Mouse (Mus musculus) kidney, adult 9 months (tissue): ENCODE measurements at regions not wholly inside any gene's neighbourhood (a gene's known extent, or its start where the extent isn't known, plus 50 kb on each side); places are given as distances from the start of the nearest gene placed in this dataset.
"Not testable (repeated sequence)": the region's sequence is repeated elsewhere in the genome, so short reads cannot be mapped to it uniquely, and the experiment has no call there.

Experiments used
- DNase-seq: peaks from one replicate; pipeline ENCODE4 v3.0.0; 2022

DNA sequence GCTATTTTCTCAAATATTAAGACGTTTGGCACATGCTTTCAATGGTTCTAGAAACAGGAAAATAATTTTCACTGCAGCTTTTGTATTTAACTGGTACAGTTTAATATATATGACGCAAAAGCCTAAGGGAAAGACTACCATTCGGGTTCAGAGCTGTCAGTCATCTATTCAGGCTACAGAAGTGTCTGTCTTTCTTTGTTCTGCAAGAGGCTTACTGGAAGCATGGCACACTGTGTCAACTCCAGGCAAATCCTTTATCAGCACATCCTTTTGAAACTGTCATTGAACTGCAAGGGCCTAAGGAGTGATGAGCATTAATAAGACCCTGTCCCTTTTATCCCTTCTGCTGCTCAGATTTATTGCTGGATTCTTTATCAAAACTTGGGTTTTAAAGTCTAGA is 303.8 kb upstream of the Gm5152 start:
- DNase-seq: not testable (repeated sequence)

DNA sequence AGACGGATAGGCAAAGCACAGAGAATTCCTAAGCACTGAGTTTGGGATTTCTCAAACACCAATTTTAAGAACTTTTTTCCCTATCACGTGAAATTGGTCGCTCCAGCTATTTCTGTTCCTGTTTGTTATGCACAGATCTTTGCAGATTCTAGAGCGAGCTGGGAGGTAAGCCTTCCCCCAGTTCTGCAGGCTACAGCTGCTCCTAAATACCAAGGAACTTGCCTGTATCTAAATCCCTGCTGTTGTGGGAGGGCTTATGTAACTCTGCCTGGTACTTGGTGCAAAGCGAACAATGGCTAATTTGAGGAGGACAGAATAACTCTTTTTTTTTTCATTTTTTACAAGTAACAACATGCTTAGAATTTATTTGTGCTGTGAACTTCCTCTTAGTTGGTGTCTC is 316.0 kb upstream of the Gm5152 start:
- DNase-seq: no peak

DNA sequence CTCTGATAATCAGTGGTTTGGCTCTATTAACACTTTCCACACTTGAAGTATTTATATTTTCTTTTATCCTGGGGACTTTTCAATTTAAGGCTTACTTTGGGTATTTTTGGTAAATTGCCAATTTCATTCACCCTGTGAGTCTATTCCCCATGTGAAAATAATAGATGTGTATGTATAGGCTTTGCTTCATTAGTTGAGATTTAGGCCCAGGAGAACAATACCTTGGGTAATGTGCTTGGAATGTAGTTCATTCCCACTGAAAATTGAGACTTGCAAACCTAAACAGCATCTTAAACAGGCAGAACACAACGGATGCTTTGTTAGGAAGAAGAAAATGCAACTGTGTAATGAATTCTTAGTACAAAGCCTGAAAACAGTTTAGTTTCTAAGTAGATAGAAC is 346.1 kb upstream of the Gm5152 start:
- no peak for DNase-seq

DNA sequence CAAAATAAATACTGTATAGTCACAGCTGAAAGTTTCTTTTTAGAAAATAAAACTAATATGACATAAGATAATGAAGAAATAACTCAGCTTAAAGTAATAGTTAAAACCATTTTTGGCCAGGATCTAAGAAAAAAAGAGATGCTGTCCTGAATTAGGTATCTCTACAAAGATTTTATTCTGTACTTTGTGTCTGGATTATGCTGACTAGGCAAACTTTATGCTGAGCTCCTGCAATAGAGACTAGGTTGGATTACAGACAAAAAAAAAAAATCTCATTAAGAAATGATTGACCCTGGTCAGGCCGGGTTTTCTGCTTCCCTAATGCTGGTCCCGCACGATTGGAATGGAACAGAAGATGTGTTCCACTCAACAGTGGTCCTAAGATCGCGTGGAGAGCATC is 346.8 kb upstream of the Gm8871 start:
- DNase-seq: no peak

DNA sequence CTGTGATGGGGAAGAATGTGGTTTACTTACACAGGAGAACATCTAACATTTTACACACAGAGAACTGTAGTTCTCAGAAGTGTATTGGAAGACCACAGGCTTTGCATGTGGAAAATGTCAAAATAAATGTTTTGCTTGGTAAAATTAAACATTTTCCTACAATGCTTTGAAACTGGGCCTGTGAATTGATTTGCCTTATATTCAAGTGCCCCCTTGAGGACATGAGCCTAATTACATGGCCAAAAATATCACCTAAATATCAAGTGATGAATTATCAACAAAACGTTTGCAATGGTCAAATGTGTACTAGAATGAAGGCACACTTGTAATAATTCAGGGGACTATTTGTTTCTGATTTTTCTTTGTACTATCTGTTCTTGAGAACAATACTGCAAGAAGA is 314.4 kb upstream of the Gm8871 start:
- DNase-seq: peak; percentile 11

DNA sequence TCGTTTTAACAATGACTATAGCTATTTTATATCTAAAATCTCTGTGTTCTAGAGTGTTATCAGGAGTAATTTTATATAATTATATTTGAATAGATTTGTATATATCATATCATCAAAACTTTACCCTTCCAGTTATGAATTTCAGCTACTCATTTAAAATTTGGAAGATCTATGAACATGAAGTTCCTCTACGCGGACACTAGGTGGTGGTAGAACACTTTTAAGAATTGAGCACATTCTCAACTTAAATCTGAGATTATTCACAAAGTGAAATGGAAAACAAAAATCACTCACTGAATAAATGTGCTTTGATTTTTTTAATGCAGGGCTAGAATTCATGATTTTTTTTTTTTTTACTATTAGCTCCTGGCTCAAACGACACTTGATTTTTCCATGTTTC is 299.5 kb upstream of the Gm8871 start:
- no peak for DNase-seq

DNA sequence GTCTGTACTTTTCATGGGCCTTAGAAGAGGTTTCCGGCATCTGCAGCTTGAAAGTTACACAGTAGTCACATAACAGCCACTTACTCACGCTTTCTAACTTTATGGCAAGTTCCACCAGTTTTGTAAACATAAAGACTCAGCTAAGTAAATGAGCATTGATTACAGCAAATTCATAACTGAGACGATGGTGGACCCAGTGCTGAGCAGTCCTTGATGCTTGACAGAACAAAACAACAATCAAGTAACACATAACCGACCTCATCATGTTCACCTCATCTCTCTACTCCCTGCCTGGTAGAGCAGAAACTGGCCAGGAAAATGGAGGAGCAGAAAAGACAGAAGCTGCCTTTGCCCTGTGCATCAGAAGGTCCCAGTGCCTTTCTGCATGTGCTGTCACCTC is 284.3 kb upstream of the Gm8871 start:
- DNase-seq: no peak

DNA sequence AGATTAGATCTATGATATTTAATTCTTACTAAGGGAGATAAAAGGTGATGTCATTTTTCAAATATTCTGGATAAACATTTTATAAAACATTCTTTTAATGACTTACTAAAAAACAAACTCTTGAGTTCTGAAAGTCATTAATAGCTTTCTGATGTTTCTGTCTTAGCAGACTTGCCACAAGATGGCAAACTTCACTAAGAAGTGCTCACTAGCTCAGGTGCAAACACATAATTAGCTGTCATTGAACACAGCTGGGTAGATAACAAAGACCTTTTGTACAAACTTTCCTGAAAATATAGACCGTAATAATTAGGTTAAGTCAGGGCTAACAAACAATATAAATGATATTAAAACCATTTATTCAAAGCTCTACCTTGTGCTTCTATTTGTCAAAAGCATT is 273.4 kb upstream of the Gm8871 start:
- no peak for DNase-seq

DNA sequence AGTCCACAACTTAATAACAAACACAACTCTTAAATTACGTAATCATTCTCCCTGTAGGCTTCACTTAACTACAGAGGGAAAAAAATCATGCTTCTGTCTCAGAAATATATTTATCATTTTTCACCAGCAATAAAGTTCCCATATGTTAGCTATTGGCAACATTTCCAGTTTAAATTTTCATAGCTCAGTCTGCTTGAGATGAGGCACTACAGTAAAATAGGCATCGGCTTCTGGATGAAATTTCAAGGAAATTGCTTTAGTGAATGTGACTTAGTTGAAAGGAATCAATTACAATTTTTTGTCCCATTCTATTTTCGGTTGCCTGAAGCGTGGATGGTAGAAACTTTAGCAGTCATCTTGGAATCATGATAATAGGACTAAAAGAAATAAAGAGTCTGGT is 262.1 kb upstream of the Gm8871 start:
- DNase-seq: no peak

DNA sequence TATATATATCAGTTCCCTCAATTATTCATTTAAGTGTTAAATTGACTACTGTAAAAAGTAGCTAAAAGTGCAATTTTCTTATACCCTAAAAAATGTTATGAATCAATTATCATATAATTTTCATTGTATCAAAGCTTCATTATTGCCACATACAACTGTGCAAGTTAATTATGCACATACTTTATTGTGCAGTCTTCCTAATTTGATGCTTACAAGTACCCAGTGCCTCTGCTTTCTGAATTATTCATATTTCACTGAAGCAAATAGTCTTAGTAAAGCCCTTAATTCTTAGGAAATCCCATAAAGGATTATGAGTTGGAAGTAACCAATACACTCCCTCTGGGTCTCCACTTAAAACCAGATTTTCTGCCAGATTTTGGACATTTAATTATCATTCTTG is 220.5 kb upstream of the Gm8871 start:
- no peak for DNase-seq

DNA sequence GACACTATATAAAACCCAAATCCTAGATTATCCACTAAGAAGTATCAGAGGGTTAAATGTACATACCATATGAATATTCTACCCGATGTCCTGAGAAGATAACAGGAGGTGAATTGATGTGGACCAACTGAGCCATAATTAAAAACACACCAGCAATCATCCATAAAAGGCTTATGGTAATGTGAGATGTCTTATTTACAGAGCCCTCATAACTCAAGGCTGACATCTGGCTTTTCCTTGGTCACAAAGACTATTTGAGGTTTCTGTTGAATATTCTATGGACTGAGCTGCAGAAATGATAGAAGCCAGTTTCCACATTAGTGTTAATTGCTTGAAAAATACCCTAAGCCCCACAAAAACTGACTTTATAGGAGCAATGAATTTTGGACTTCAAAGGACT is 198.1 kb upstream of the Gm8871 start:
- DNase-seq: no peak

DNA sequence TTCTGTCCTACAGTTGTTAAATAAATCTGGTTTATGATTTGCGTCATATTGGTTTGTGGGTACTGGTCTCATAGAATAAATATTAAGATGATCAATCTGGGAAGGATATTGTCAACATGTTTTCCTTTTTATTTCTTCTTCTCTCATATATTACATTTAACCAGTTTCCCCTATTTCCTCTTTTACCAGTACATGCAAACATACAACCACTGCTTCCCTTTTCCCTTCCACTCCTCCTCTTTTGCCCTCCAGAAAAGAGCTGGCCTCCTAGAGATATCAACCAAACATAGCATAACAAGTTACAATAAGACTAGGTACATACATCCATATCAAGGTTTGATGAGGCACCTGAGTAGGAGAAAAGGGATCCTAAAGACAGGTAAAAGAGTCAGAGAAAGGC is 180.1 kb upstream of the Gm8871 start:
- DNase-seq: no peak
